Mouse (Mus musculus) ES-E14 (cell line): Measurements from ENCODE around the gene Cpne8. TPM values are rescaled to one million over a fixed set of nuclear protein-coding genes. Genes with fewer than 3 reads are reported as not detected.

Experiments
- DNase-seq: peaks from one replicate; pipeline ENCODE4 v3.0.0-alpha.2; 2013; ENCODE audit warnings: low read depth, low spot score
- H3K27ac ChIP-seq: 2 replicates; pipeline ENCODE4 v1.5.1; 2012; ENCODE audit warnings: low read depth, mild to moderate bottlenecking, low read length, moderate library complexity, mixed read lengths; ENCODE audit not compliant: poor library complexity, insufficient read depth, severe bottlenecking
- H3K36me3 ChIP-seq: 2 replicates; pipeline ENCODE4 v1.6.1; 2012; ENCODE audit warnings: mild to moderate bottlenecking, low read length, moderate library complexity, mixed read lengths; ENCODE audit not compliant: control insufficient read depth, poor library complexity, insufficient read depth, severe bottlenecking
- H3K4me1 ChIP-seq, 2 experiments: fragments of 150-350 bp in 1 of 2; sonication (generic) in 1 of 2; 2 replicates each; pipeline ENCODE4 v1.6.1; 2012; ENCODE audit warnings: low read length in 2 of 2, mild to moderate bottlenecking in 1 of 2, mixed read lengths in 1 of 2; ENCODE audit not compliant: control insufficient read depth in 2 of 2, insufficient read depth in 2 of 2, poor library complexity in 1 of 2
- H3K4me3 ChIP-seq, 2 experiments: fragments of 150-350 bp in 1 of 2; sonication (generic) in 1 of 2; 2 replicates each; pipeline ENCODE4 v1.5.1; 2012; ENCODE audit warnings: low read length in 2 of 2, low read depth in 1 of 2, mild to moderate bottlenecking in 1 of 2, mixed read lengths in 1 of 2; ENCODE audit not compliant: insufficient read depth in 1 of 2, poor library complexity in 1 of 2, severe bottlenecking in 1 of 2
- H3K9ac ChIP-seq: 2 replicates; pipeline ENCODE4 v1.6.1; 2012; ENCODE audit warnings: low read depth, mild to moderate bottlenecking, low read length, mixed read lengths; ENCODE audit not compliant: poor library complexity, insufficient read depth, severe bottlenecking
- H3K9me3 ChIP-seq: fragments of 150-350 bp; sonication (generic); 2 replicates; pipeline ENCODE4 v1.6.1; 2012; ENCODE audit warnings: low read depth, mild to moderate bottlenecking, low read length; ENCODE audit not compliant: control insufficient read depth, insufficient read depth
- CHD2 ChIP-seq: IDR thresholded peaks from 2 replicates; pipeline ENCODE4 v1.6.1; 2014; ENCODE audit warnings: mild to moderate bottlenecking, low read depth, low read length, inconsistent platforms
- HCFC1 ChIP-seq: IDR thresholded peaks from 2 replicates; pipeline ENCODE4 v1.6.1; 2012; ENCODE audit warnings: low read length, inconsistent platforms, borderline replicate concordance; ENCODE audit not compliant: insufficient read depth
- MAFK ChIP-seq: IDR thresholded peaks from 2 replicates; pipeline ENCODE4 v1.6.1; 2014; ENCODE audit warnings: mild to moderate bottlenecking, low read depth, low read length, inconsistent platforms; ENCODE audit not compliant: insufficient read depth
- ZC3H11A ChIP-seq: IDR thresholded peaks from 2 replicates; pipeline ENCODE4 v1.6.1; 2012; ENCODE audit warnings: low read depth, mild to moderate bottlenecking, inconsistent platforms, low read length, borderline replicate concordance
- ZNF384 ChIP-seq: IDR thresholded peaks from 2 replicates; pipeline ENCODE4 v1.6.1; 2012; ENCODE audit warnings: low read depth, low read length, inconsistent platforms
- in situ Hi-C, 2 experiments: fragments of 600-800 bp; cut with MboI; formaldehyde crosslinking; loops; one replicate each; pipeline ENCODE4 v1.15.1; 2025; ENCODE audit warnings: low sequenced_read_pairs in 2 of 2, inconsistent platforms in 1 of 2; ENCODE audit not compliant: unreplicated experiment in 2 of 2
- total RNA-seq: library from RNA; depleted of rRNA; stranded (reverse); fragments of 300-350 nt; gene quantifications from 2 replicates; pipeline ENCODE4 v1.2.3, GENCODE M21; 2012

Cpne8 gene
- total RNA-seq, 1 experiment: 6.8 TPM

DNA sequence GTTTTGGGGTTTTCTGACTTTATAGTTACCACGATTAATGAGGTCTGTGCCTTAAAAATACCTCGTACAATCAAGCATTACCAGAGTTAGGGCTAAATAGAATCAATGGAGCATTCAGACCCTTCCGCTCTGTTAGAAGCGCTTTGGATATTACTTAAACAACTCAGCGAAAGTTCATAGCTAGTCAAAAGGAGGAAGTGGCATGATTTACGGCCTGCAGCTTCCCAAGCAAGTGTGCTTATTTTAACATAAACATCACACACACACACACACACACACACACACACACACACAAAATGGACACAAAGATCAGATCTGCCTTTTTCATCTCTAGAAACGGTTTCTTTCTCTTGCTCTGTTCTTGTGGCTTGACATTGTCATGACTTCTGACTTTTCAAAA, 9.7 kb downstream of the Cpne8 start:
- Histone ChIP-seq H3K9me3 (no peaks in the 10 kb centered on the region), H3K4me1 (no peaks in the 10 kb centered on the region), H3K27ac (no peak overlapping the region), H3K9ac (no peak overlapping the region), H3K36me3 (no peaks in the 10 kb centered on the region), H3K4me3 (no peak overlapping the region)
- TF ChIP-seq HCFC1: no peak
- in situ Hi-C loops: no loop called here
- no peak for DNase-seq

DNA sequence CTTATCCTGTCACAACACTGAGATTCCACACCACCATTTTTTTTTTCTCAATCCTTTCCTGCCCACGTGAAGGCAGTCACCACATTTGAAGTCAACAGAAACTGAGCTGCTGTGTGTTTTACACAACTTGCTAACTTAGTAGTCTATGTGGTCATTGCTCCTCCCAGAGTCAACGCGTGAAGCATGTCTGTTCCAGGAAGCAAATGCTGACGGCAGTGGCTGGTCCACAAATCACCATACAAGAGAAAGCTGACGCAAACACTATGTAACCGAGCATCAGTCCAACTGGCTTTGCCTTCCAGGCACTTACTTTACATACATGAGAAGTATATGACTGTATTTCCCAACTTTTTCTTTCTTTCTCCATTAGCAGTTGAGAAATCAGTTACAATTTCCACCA, 12.3 kb downstream of the Cpne8 start:
- Histone ChIP-seq H3K4me3 (no peak overlapping the region), H3K4me1 (no peaks in the 10 kb centered on the region), H3K9me3 (no peaks in the 10 kb centered on the region), H3K9ac (no peak overlapping the region), H3K27ac (no peak overlapping the region), H3K36me3 (no peaks in the 10 kb centered on the region)
- in situ Hi-C loops: no loop called here
- TF ChIP-seq MAFK (no peak), ZNF384 (no peak), ZC3H11A (no peak), CHD2 (no peak), HCFC1 (no peak)
- no peak for DNase-seq

DNA sequence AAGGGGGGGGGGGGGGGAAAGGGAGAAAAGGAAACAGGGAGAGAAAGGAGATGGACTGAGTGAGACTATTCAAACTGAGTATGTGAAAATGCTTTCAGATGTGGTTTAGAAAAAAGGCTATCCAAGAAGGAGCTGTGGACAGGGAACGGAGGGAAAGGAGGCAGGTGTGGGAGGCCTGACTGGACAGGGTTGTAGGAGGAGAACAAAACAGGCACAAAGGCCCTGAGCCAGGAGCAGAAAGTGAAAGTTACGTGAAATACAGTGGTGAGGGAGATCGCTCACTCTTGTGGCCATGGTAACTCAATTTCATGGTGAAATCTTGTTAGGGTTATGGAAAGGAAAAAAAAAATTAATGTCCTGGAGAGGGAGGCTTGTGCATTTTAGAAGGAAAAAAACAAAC, 14.6 kb downstream of the Cpne8 start:
- H3K27ac ChIP-seq: no peak overlapping the region
- no peak for TF ChIP-seq HCFC1
- no peak for TF ChIP-seq ZC3H11A
- no peak for TF ChIP-seq ZNF384
- no peak for TF ChIP-seq CHD2
- H3K4me1 ChIP-seq: no peaks in the 10 kb centered on the region
- no peaks in the 10 kb centered on the region for H3K36me3 ChIP-seq
- H3K4me3 ChIP-seq: no peak overlapping the region
- DNase-seq: no peak
- H3K9me3 ChIP-seq: no peaks in the 10 kb centered on the region
- in situ Hi-C loops: no loop called here
- no peak overlapping the region for H3K9ac ChIP-seq

DNA sequence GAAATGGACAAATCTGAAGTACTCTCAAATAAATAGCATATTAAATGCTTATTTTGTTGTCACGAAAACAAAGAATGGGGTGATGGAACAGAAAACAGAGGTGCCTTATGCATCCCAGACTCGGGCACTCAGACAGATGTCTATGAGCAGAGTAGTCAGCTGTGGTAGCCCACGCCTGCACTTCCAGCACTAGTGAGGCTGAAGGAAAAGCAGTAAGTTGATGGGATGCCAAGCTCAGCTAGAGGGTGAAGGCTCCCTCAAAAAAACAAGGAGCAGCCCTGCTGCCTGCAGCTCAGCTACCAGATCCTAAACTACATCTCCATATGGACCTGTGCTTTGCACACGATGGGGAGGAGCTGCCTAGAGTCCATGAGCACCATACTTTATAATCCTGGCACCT, 15.6 kb downstream of the Cpne8 start:
- H3K36me3 ChIP-seq: no peaks in the 10 kb centered on the region
- no peak overlapping the region for H3K27ac ChIP-seq
- no peaks in the 10 kb centered on the region for H3K9me3 ChIP-seq
- H3K4me1 ChIP-seq: no peaks in the 10 kb centered on the region
- H3K9ac ChIP-seq: no peak overlapping the region
- DNase-seq: no peak
- in situ Hi-C loops: no loop called here
- no peak overlapping the region for H3K4me3 ChIP-seq
- TF ChIP-seq ZNF384 (no peak), HCFC1 (no peak), CHD2 (no peak), ZC3H11A (no peak), MAFK (no peak)

DNA sequence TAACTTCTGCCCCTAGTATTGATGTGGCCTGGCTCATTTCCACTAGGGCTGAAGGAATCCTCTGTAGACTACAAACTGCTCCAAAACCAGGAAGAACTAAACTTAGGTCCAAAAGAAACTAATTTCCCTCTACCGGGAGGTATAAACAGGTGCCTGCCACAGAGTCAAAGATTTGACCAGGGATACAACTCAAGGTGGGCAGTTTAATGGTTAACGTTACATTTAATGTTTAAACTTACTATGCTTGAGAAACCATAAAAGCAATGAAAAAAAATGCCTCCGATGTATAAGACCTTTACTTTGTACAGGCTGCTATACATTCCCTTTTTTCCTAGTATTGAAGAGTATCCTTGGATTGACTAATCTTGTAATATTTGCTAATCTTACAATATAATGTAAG, 18.5 kb downstream of the Cpne8 start:
- no peak for TF ChIP-seq ZNF384
- TF ChIP-seq ZC3H11A: no peak
- TF ChIP-seq HCFC1: no peak
- no peak for TF ChIP-seq MAFK
- TF ChIP-seq CHD2: no peak
- in situ Hi-C loops: no loop called here

More for the DNA sequence above, 18.5 kb downstream of the Cpne8 start:
- DNase-seq: no peak
- H3K4me1 ChIP-seq: no peaks in the 10 kb centered on the region
- H3K9me3 ChIP-seq: no peaks in the 10 kb centered on the region
- H3K27ac ChIP-seq: no peak overlapping the region
- H3K4me3 ChIP-seq: no peak overlapping the region
- H3K9ac ChIP-seq: no peak overlapping the region
- no peaks in the 10 kb centered on the region for H3K36me3 ChIP-seq
